Mouse (Mus musculus): ENCODE measurements around the gene Mcoln1. TPM values are rescaled to one million over a fixed set of nuclear protein-coding genes. Genes with fewer than 3 reads are reported as not detected.

Gene Mcoln1
- polyA plus RNA-seq, 1 experiment from 2014 or later, result 111 TPM

- 85% methylated on average over 7 of the region's 7 CpGs for WGBS
- Histone ChIP-seq H3K27me3 (replicated peaks; ENCODE audit: control insufficient read depth, insufficient read depth, low read length) (no peaks in the 10 kb centered on the region), H3K27ac (ENCODE audit: low read length) (no peak overlapping the region), H3K4me1 (replicated peaks; ENCODE audit: control insufficient read depth, insufficient read depth, low read length) (no peaks in the 10 kb centered on the region), H3K36me3 (ENCODE audit: control insufficient read depth, insufficient read depth) (peaks cover 20% of the 10 kb centered on the region), H3K4me3 (replicated peaks; ENCODE audit: low read length) (no peak overlapping the region), H3K9ac (replicated peaks; ENCODE audit: low read depth, low read length) (no peak overlapping the region), H3K4me2 (ENCODE audit: low read length) (no peak overlapping the region), H3K9me3 (ENCODE audit: control insufficient read depth, low read length) (no peaks in the 10 kb centered on the region)
- ATAC-seq, result no peak
Observed at GRCm38 (mm10) chr8:3539146-3539545, 38.9 kb downstream of the Mcoln1 start.

DNA sequence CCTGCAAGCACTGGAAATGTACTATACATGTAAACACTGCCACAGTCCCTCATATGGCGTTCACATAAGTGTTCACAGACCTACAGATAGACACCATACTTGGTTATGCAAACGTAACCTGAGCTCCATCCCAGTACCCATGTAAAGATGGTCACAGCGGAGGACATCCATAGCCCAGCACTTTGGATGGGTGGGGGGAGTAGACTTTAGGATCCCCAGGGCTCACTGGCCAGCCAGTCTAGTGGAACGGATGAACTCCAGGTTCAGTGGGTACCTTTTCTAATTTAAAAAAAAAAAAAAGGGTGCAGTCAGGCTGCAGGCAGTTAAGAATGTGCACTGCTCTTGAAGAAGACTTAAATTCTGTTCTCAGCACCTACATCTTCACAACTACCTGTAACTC is 39.8 kb downstream of the Mcoln1 start:
- Histone ChIP-seq H3K36me3 (ENCODE audit: control insufficient read depth, insufficient read depth) (peaks cover 23% of the 10 kb centered on the region), H3K4me2 (ENCODE audit: low read length) (no peak overlapping the region), H3K9me3 (ENCODE audit: control insufficient read depth, low read length) (no peaks in the 10 kb centered on the region), H3K27me3 (replicated peaks; ENCODE audit: control insufficient read depth, insufficient read depth, low read length) (no peaks in the 10 kb centered on the region), H3K4me1 (replicated peaks; ENCODE audit: control insufficient read depth, insufficient read depth, low read length) (no peaks in the 10 kb centered on the region), H3K27ac (ENCODE audit: low read length) (no peak overlapping the region), H3K4me3 (replicated peaks; ENCODE audit: low read length) (no peak overlapping the region), H3K9ac (replicated peaks; ENCODE audit: low read depth, low read length) (no peak overlapping the region)
- no peak for ATAC-seq
- WGBS, result 89% methylated on average over 4 of the region's 4 CpGs

DNA sequence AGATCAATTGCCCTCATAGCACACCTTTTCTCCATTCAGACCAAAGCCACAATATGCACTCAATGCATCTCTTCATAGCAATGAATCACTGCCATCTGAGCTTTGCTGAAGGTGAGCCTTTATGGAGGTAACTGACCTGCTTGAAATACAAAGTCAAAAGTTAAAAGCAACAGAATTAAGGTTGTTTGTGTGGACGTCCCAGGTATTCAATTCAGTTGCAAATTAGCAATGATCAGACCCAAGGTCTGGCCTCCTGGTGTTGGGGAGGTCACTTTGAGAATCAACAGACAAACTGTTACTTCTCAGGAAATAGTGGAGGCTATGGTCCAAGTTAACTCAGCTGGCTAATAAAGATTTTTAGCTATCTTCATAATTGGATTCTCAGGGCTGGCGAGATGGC is 46.3 kb downstream of the Mcoln1 start:
- Histone ChIP-seq H3K27me3 (replicated peaks; ENCODE audit: control insufficient read depth, insufficient read depth, low read length) (no peaks in the 10 kb centered on the region), H3K4me3 (replicated peaks; ENCODE audit: low read length) (no peak overlapping the region), H3K4me1 (replicated peaks; ENCODE audit: control insufficient read depth, insufficient read depth, low read length) (no peaks in the 10 kb centered on the region), H3K9me3 (ENCODE audit: control insufficient read depth, low read length) (no peaks in the 10 kb centered on the region), H3K9ac (replicated peaks; ENCODE audit: low read depth, low read length) (no peak overlapping the region), H3K4me2 (ENCODE audit: low read length) (no peak overlapping the region), H3K27ac (ENCODE audit: low read length) (no peak overlapping the region), H3K36me3 (ENCODE audit: control insufficient read depth, insufficient read depth) (peaks cover 9% of the 10 kb centered on the region; the same call in 1 of the 2 replicates)
- no peak for ATAC-seq
- WGBS, result 92% methylated on average over 2 of the region's 2 CpGs

DNA sequence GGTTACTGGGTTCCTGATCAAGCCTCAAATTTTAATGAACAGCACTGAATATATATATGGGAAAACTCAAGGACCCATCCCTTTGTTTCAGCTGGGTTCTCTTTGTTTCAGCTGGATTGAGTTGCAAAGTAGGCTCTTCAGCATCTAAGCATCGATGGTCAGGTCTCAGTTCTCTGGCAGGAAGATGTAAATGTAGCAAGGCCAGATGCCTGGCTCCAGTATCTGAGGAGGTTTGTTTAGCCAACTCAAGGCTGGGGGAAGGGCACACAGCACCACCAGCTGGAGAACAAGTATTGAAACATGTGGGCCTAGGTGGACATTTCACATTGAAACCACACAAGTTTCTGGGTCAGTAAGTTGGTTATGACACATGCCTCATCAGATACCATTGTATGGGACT is 52.0 kb downstream of the Mcoln1 start:
- no peak for ATAC-seq
- WGBS, result 85% methylated on average over 1 of the region's 1 CpGs
- no peak overlapping the region for H3K4me2 ChIP-seq (ENCODE audit: low read length)

DNA sequence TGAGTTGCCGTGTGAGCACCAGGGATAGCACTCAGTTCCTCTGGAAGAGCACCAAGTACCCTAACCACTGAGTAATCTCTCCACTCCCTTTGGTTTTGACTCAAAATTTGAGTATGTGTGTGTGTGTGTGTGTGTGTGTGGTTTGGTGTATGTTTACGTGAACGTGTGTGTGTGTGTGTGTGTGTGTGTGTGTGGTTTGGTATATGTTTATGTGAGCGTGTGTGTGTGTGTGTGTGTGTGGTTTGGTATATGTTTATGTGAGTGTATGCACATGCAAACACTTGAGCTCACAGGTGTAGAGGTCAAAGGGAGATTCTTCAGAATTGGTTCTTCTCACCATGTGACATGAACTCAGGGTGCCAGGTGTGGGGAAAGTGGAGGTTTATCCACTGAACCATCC is 55.9 kb downstream of the Mcoln1 start:
- Histone ChIP-seq H3K4me2 (ENCODE audit: low read length) (no peak overlapping the region), H3K27ac (ENCODE audit: low read length) (no peak overlapping the region), H3K9ac (replicated peaks; ENCODE audit: low read depth, low read length) (no peak overlapping the region), H3K9me3 (ENCODE audit: control insufficient read depth, low read length) (no peaks in the 10 kb centered on the region), H3K27me3 (replicated peaks; ENCODE audit: control insufficient read depth, insufficient read depth, low read length) (no peaks in the 10 kb centered on the region), H3K4me3 (replicated peaks; ENCODE audit: low read length) (no peak overlapping the region), H3K4me1 (replicated peaks; ENCODE audit: control insufficient read depth, insufficient read depth, low read length) (no peaks in the 10 kb centered on the region), H3K36me3 (ENCODE audit: control insufficient read depth, insufficient read depth) (no peaks in the 10 kb centered on the region)
- WGBS, result 62% methylated on average over 4 of the region's 4 CpGs
- ATAC-seq, result 0 out of 2 replicates have a peak, but pooled peaks have one; percentile 66

More for the DNA sequence above, 52.0 kb downstream of the Mcoln1 start:
- Histone ChIP-seq H3K27me3 (replicated peaks; ENCODE audit: control insufficient read depth, insufficient read depth, low read length) (no peaks in the 10 kb centered on the region), H3K36me3 (ENCODE audit: control insufficient read depth, insufficient read depth) (no peaks in the 10 kb centered on the region), H3K4me3 (replicated peaks; ENCODE audit: low read length) (no peak overlapping the region), H3K4me1 (replicated peaks; ENCODE audit: control insufficient read depth, insufficient read depth, low read length) (no peaks in the 10 kb centered on the region), H3K9ac (replicated peaks; ENCODE audit: low read depth, low read length) (no peak overlapping the region), H3K27ac (ENCODE audit: low read length) (no peak overlapping the region), H3K9me3 (ENCODE audit: control insufficient read depth, low read length) (no peaks in the 10 kb centered on the region)

Other genes with a start within 250 kb of the Mcoln1 start
- 53.4 and 66.7 TPM in 2 replicates for gene Insr, start 220.8 kb upstream of the Mcoln1 start, polyA plus RNA-seq (2015; fragmentation: Nextera tagmentation; extraction: Ambion mirVana)
- gene A430078G23Rik, start 147.0 kb upstream of the Mcoln1 start, polyA plus RNA-seq (2015; fragmentation: Nextera tagmentation; extraction: Ambion mirVana), result 0.27 TPM in 1 of 2 replicates, not detected in the other
- 12.5 and 12.9 TPM in 2 replicates for gene Arhgef18, start 107.5 kb upstream of the Mcoln1 start, polyA plus RNA-seq (2015; fragmentation: Nextera tagmentation; extraction: Ambion mirVana)
- 3.0 and 3.7 TPM in 2 replicates for gene Pex11g, start 32.8 kb upstream of the Mcoln1 start, polyA plus RNA-seq (2015; fragmentation: Nextera tagmentation; extraction: Ambion mirVana)
- gene Tex45, start 29.6 kb upstream of the Mcoln1 start, polyA plus RNA-seq (2015; fragmentation: Nextera tagmentation; extraction: Ambion mirVana), result 0.16 TPM in 2 replicates
- 75.4 and 76.7 TPM in 2 replicates for gene Zfp358, start 7.3 kb upstream of the Mcoln1 start, polyA plus RNA-seq (2015; fragmentation: Nextera tagmentation; extraction: Ambion mirVana)
- 27.3 and 36.0 TPM in 2 replicates for gene Pnpla6, start 14.9 kb downstream of the Mcoln1 start, polyA plus RNA-seq (2015; fragmentation: Nextera tagmentation; extraction: Ambion mirVana)
- gene C330021F23Rik, start 67.5 kb downstream of the Mcoln1 start, polyA plus RNA-seq (2015; fragmentation: Nextera tagmentation; extraction: Ambion mirVana), result 0.29 and 0.56 TPM in 2 replicates
- gene Camsap3, start 86.8 kb downstream of the Mcoln1 start, polyA plus RNA-seq (2015; fragmentation: Nextera tagmentation; extraction: Ambion mirVana), result 38.1 and 39.3 TPM in 2 replicates
- gene Xab2, start 120.9 kb downstream of the Mcoln1 start, polyA plus RNA-seq (2015; fragmentation: Nextera tagmentation; extraction: Ambion mirVana), result 69.3 and 71.2 TPM in 2 replicates
- gene Pet100, start 121.1 kb downstream of the Mcoln1 start, polyA plus RNA-seq (2015; fragmentation: Nextera tagmentation; extraction: Ambion mirVana), result 79.0 and 83.6 TPM in 2 replicates
- gene Pcp2, start 125.1 kb downstream of the Mcoln1 start, polyA plus RNA-seq (2015; fragmentation: Nextera tagmentation; extraction: Ambion mirVana), result 0.41 and 0.98 TPM in 2 replicates
- 49.6 and 85.0 TPM in 2 replicates for gene Stxbp2, start 130.5 kb downstream of the Mcoln1 start, polyA plus RNA-seq (2015; fragmentation: Nextera tagmentation; extraction: Ambion mirVana)
- 0.45 and 0.71 TPM in 2 replicates for gene Retn, start 155.3 kb downstream of the Mcoln1 start, polyA plus RNA-seq (2015; fragmentation: Nextera tagmentation; extraction: Ambion mirVana)
- not detected in 2 replicates for gene Mcemp1, start 165.3 kb downstream of the Mcoln1 start, polyA plus RNA-seq (2015; fragmentation: Nextera tagmentation; extraction: Ambion mirVana)
- gene Fcor, start 171.9 kb downstream of the Mcoln1 start, polyA plus RNA-seq (2015; fragmentation: Nextera tagmentation; extraction: Ambion mirVana), result 10.0 and 14.2 TPM in 2 replicates
- 64.8 and 69.6 TPM in 2 replicates for gene Trappc5, start 175.8 kb downstream of the Mcoln1 start, polyA plus RNA-seq (2015; fragmentation: Nextera tagmentation; extraction: Ambion mirVana)
- gene Fcer2a, start 193.7 kb downstream of the Mcoln1 start, polyA plus RNA-seq (2015; fragmentation: Nextera tagmentation; extraction: Ambion mirVana), result 0.25 and 0.30 TPM in 2 replicates
- gene Clec4g, start 220.2 kb downstream of the Mcoln1 start, polyA plus RNA-seq (2015; fragmentation: Nextera tagmentation; extraction: Ambion mirVana), result not detected in 2 replicates
- not detected in 2 replicates for gene Cd209a, start 248.5 kb downstream of the Mcoln1 start, polyA plus RNA-seq (2015; fragmentation: Nextera tagmentation; extraction: Ambion mirVana)

All from forebrain, embryonic 16.5 days (tissue).